Mouse (Mus musculus) CH12.LX (cell line): ENCODE measurements at regions not wholly inside any gene's neighbourhood (a gene's known extent, or its start where the extent isn't known, plus 50 kb on each side); places are given as distances from the start of the nearest gene placed in this dataset.

Source experiments
- DNase-seq: peaks from one replicate; pipeline ENCODE4 v3.0.0-alpha.2; 2013; ENCODE audit errors: extremely low read depth
- H3K27ac ChIP-seq: 2 replicates; pipeline ENCODE4 v1.5.1; 2012; ENCODE audit warnings: low read depth, mild to moderate bottlenecking, control low read depth, moderate library complexity; ENCODE audit not compliant: insufficient read depth
- H3K27me3 ChIP-seq: replicated peaks from 2 replicates; pipeline ENCODE3; 2012; ENCODE audit warnings: inconsistent platforms
- H3K36me3 ChIP-seq, 2 experiments: replicated peaks in 1 of 2; 2 replicates each; pipeline versions ENCODE3 to v1.6.1; 2012; ENCODE audit warnings: inconsistent platforms in 1 of 2, low read length in 1 of 2, mild to moderate bottlenecking in 1 of 2, mixed read lengths in 1 of 2, moderate library complexity in 1 of 2; ENCODE audit not compliant: control insufficient read depth in 1 of 2, insufficient read depth in 1 of 2
- H3K4me1 ChIP-seq, 2 experiments: 2 replicates each; pipeline ENCODE4 v1.6.1; 2012; ENCODE audit warnings: inconsistent platforms in 1 of 2, moderate library complexity in 1 of 2; ENCODE audit not compliant: insufficient read depth in 2 of 2, control insufficient read depth in 1 of 2
- H3K4me2 ChIP-seq: 2 replicates; pipeline ENCODE4 v1.6.1; 2012; ENCODE audit warnings: low read depth, mild to moderate bottlenecking, control low read depth; ENCODE audit not compliant: poor library complexity, insufficient read depth, severe bottlenecking
- H3K4me3 ChIP-seq, 3 experiments: fragments of 150-350 bp in 1 of 3; sonication (generic) in 1 of 3; replicated peaks in 1 of 3; 2 replicates each; pipeline versions ENCODE3 to v1.5.1; 2011 to 2012; ENCODE audit warnings: low read depth in 2 of 3, low read length in 2 of 3, mild to moderate bottlenecking in 2 of 3, moderate library complexity in 2 of 3, control low read depth in 1 of 3, improper control_type of control experiment in 1 of 3, inconsistent platforms in 1 of 3, mixed read lengths in 1 of 3; ENCODE audit not compliant: poor library complexity in 1 of 3
- H3K79me2 ChIP-seq: replicated peaks from 2 replicates; pipeline ENCODE4 v1.6.1; 2012; ENCODE audit warnings: mild to moderate bottlenecking, moderate library complexity; ENCODE audit not compliant: control insufficient read depth, poor library complexity, insufficient read depth, severe bottlenecking; ENCODE audit errors: extremely low read depth
- H3K9ac ChIP-seq: 2 replicates; pipeline ENCODE4 v1.6.1; 2012; ENCODE audit warnings: low read depth, mild to moderate bottlenecking, control low read depth, moderate library complexity; ENCODE audit not compliant: insufficient read depth
- H3K9me3 ChIP-seq: replicated peaks from 2 replicates; pipeline ENCODE3; 2012; ENCODE audit warnings: low read length, inconsistent platforms, mixed read lengths
- CHD1 ChIP-seq: IDR thresholded peaks from 2 replicates; pipeline ENCODE4 v1.6.1; 2012; ENCODE audit warnings: low read depth, low read length, improper control_type of control experiment, inconsistent platforms
- CHD2 ChIP-seq: IDR thresholded peaks from 2 replicates; pipeline ENCODE4 v1.6.1; 2011; ENCODE audit warnings: low read length, improper control_type of control experiment
- ELF1 ChIP-seq: IDR thresholded peaks from 2 replicates; pipeline ENCODE4 v1.6.1; 2014; ENCODE audit warnings: low read depth, mild to moderate bottlenecking, inconsistent platforms, low read length, improper control_type of control experiment
- ETS1 ChIP-seq: conservative IDR thresholded peaks from 2 replicates; pipeline ENCODE4 v1.6.1; 2012; ENCODE audit warnings: low read depth, mild to moderate bottlenecking, inconsistent platforms, low read length, improper control_type of control experiment, moderate library complexity
- GABPA ChIP-seq: IDR thresholded peaks from 2 replicates; pipeline ENCODE4 v1.6.1; 2012; ENCODE audit warnings: low read depth, low read length, improper control_type of control experiment, inconsistent platforms; ENCODE audit not compliant: insufficient replicate concordance
- HCFC1 ChIP-seq: IDR thresholded peaks from 2 replicates; pipeline ENCODE4 v1.6.1; 2012; ENCODE audit warnings: low read depth, mild to moderate bottlenecking, inconsistent platforms, low read length, improper control_type of control experiment
- IRF4 ChIP-seq: IDR thresholded peaks from 2 replicates; pipeline ENCODE4 v1.6.1; 2014; ENCODE audit warnings: low read depth, mild to moderate bottlenecking, inconsistent platforms, low read length, improper control_type of control experiment
- JUN ChIP-seq: IDR thresholded peaks from 2 replicates; pipeline ENCODE4 v1.6.1; 2011; ENCODE audit warnings: low read depth, mild to moderate bottlenecking, low read length, improper control_type of control experiment, moderate library complexity; ENCODE audit not compliant: insufficient read depth
- JUND ChIP-seq: conservative IDR thresholded peaks from 2 replicates; pipeline ENCODE4 v1.6.1; 2011; ENCODE audit warnings: low read depth, low read length, improper control_type of control experiment
- KAT2A ChIP-seq: IDR thresholded peaks from 2 replicates; pipeline ENCODE4 v1.6.1; 2012; ENCODE audit warnings: low read length, improper control_type of control experiment, inconsistent platforms; ENCODE audit not compliant: insufficient replicate concordance
- MAX ChIP-seq: IDR thresholded peaks from 2 replicates; pipeline ENCODE4 v1.6.1; 2011; ENCODE audit warnings: low read length, improper control_type of control experiment
- MAZ ChIP-seq: IDR thresholded peaks from 2 replicates; pipeline ENCODE4 v1.6.1; 2012; ENCODE audit warnings: low read depth, mild to moderate bottlenecking, inconsistent platforms, low read length, improper control_type of control experiment, moderate library complexity
- MEF2A ChIP-seq: IDR thresholded peaks from 2 replicates; pipeline ENCODE4 v1.6.1; 2014; ENCODE audit warnings: low read depth, mild to moderate bottlenecking, inconsistent platforms, low read length, improper control_type of control experiment, borderline replicate concordance
- MXI1 ChIP-seq: IDR thresholded peaks from 2 replicates; pipeline ENCODE4 v1.6.1; 2011; ENCODE audit warnings: mild to moderate bottlenecking, low read depth, low read length, improper control_type of control experiment
- MYC ChIP-seq: IDR thresholded peaks from 2 replicates; pipeline ENCODE4 v1.6.1; 2011; ENCODE audit warnings: low read depth, mild to moderate bottlenecking, improper control_type of control experiment, low read length
- POLR2A ChIP-seq: IDR thresholded peaks from 2 replicates; pipeline ENCODE4 v1.6.1; 2011; ENCODE audit warnings: low read depth, mild to moderate bottlenecking, improper control_type of control experiment, low read length
- RAD21 ChIP-seq: IDR thresholded peaks from 2 replicates; pipeline ENCODE4 v1.6.1; 2011; ENCODE audit warnings: low read depth, mild to moderate bottlenecking, low read length, improper control_type of control experiment, moderate library complexity
- RCOR1 ChIP-seq: conservative IDR thresholded peaks from 2 replicates; pipeline ENCODE4 v1.6.1; 2012; ENCODE audit warnings: low read depth, mild to moderate bottlenecking, inconsistent platforms, low read length, improper control_type of control experiment
- SIN3A ChIP-seq: IDR thresholded peaks from 2 replicates; pipeline ENCODE4 v1.6.1; 2012; ENCODE audit warnings: low read length, improper control_type of control experiment, inconsistent platforms
- SMC3 ChIP-seq: IDR thresholded peaks from 2 replicates; pipeline ENCODE4 v1.6.1; 2011; ENCODE audit warnings: low read depth, low read length, improper control_type of control experiment
- TCF12 ChIP-seq: IDR thresholded peaks from 2 replicates; pipeline ENCODE4 v1.6.1; 2014; ENCODE audit warnings: low read depth, mild to moderate bottlenecking, inconsistent platforms, low read length, improper control_type of control experiment
- UBTF ChIP-seq: IDR thresholded peaks from 2 replicates; pipeline ENCODE4 v1.6.1; 2012; ENCODE audit warnings: low read depth, mild to moderate bottlenecking, inconsistent platforms, low read length, improper control_type of control experiment, moderate library complexity
- USF1 ChIP-seq: IDR thresholded peaks from 2 replicates; pipeline ENCODE4 v1.6.1; 2014; ENCODE audit warnings: low read depth, mild to moderate bottlenecking, inconsistent platforms, low read length, improper control_type of control experiment
- USF2 ChIP-seq: conservative IDR thresholded peaks from 2 replicates; pipeline ENCODE4 v1.6.1; 2011; ENCODE audit warnings: low read depth, low read length, improper control_type of control experiment
- ZC3H11A ChIP-seq: IDR thresholded peaks from 2 replicates; pipeline ENCODE4 v1.6.1; 2012; ENCODE audit warnings: low read depth, mild to moderate bottlenecking, inconsistent platforms, low read length, improper control_type of control experiment
- ZNF384 ChIP-seq: IDR thresholded peaks from 2 replicates; pipeline ENCODE4 v1.6.1; 2012; ENCODE audit warnings: low read depth, low read length, improper control_type of control experiment, inconsistent platforms
- dilution Hi-C: fragments of 300-500 bp; cut with MboI; formaldehyde crosslinking; loops from 2 replicates; pipeline ENCODE4 v1.14.3; 2020; ENCODE audit warnings: low sequenced_read_pairs; ENCODE audit not compliant: extremely low pct_unique_long_range_greater_than_20kb, extremely low pct_ligation_motif_present
- in situ Hi-C: fragments of 300-500 bp; cut with MboI; formaldehyde crosslinking; loops from 3 replicates; pipeline ENCODE4 v1.14.3; 2019; ENCODE audit warnings: low sequenced_read_pairs, low pct_ligation_motif_present, low pct_unique_long_range_greater_than_20kb, mixed read lengths

DNA sequence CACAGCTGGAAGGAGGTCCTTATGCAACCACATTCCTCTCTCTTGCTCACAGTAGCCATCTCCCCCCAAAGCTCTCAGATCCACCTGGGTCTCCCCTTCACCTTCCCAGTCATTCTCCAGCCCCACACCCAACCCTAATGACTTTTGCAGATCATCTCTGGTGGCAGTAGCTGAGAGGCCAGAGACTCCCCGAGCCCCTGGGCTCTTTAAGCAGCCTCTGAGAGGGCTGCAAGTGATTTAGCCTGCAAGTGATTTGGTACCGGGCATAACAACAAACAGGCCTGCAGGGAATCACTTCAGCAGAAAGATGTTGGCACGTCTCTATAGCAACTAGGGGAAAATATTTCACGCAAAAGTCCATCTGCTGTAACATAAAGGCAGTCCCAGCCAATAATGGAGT lies 142.0 kb downstream of the Fgf18 start:
- in situ Hi-C loops (no loop called here), dilution Hi-C loops (no loop called here)
- Histone ChIP-seq H3K9me3 (no peaks in the 10 kb centered on the region), H3K4me2 (no peak overlapping the region), H3K27me3 (peaks cover 7% of the 10 kb centered on the region), H3K9ac (no peak overlapping the region), H3K4me3 (no peak overlapping the region), H3K36me3 (no peaks in the 10 kb centered on the region), H3K27ac (no peak overlapping the region), H3K79me2 (no peaks in the 10 kb centered on the region), H3K4me1 (no peaks in the 10 kb centered on the region)
- no peak for DNase-seq
- no peak for TF ChIP-seq ZC3H11A
- no peak for TF ChIP-seq GABPA
- TF ChIP-seq ETS1 = no peak
- no peak for TF ChIP-seq MAX
- no peak for TF ChIP-seq IRF4
- TF ChIP-seq CHD2 = no peak
- no peak for TF ChIP-seq SIN3A
- TF ChIP-seq SMC3 = no peak
- TF ChIP-seq JUND = no peak
- TF ChIP-seq, all 38 proteins: peak for 0

DNA sequence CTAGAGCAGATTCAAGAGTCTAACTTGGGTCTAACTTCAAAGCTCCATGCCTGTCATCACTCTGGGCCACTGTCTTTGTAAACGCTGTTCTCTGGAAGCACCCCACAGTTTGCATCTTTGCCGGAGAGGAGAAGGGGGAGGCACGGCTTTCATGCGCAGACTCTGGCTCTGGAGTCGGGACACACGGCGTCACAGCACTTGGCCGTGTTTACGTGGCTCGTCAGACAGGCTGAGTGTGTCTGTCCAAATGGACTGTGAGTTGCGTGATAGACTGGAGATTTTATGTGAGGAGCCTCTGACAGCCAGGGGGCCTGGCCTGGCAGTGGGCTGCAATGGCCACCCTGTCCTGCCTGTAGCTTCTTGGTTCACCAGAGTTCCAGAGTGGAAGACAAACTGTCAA lies 142.6 kb downstream of the Fgf18 start:
- Histone ChIP-seq H3K4me3 (no peak overlapping the region), H3K9me3 (no peaks in the 10 kb centered on the region), H3K27me3 (peaks cover 4% of the 10 kb centered on the region), H3K4me1 (peaks cover 3 to 4% of the 10 kb centered on the region in 2 experiments), H3K4me2 (no peak overlapping the region), H3K79me2 (no peaks in the 10 kb centered on the region), H3K36me3 (no peaks in the 10 kb centered on the region), H3K27ac (no peak overlapping the region), H3K9ac (no peak overlapping the region)
- no peak for DNase-seq
- dilution Hi-C loops (no loop called here), in situ Hi-C loops (no loop called here)
- TF ChIP-seq MEF2A (no peak), RAD21 (no peak), HCFC1 (no peak), MYC (no peak), ELF1 (no peak), SIN3A (no peak), IRF4 (no peak)

GRCm38 (mm10) chr11:32999684-33000255 lies 147.4 kb downstream of the Fgf18 start:
- H3K4me3 ChIP-seq = no peak overlapping the region
- H3K9ac ChIP-seq = no peak overlapping the region
- no peaks in the 10 kb centered on the region for H3K36me3 ChIP-seq
- H3K27me3 ChIP-seq = peaks cover 5% of the 10 kb centered on the region
- no peak overlapping the region for H3K4me2 ChIP-seq
- no peaks in the 10 kb centered on the region for H3K79me2 ChIP-seq
- H3K4me1 ChIP-seq = peaks cover 9 to 14% of the 10 kb centered on the region in 2 experiments
- no peaks in the 10 kb centered on the region for H3K9me3 ChIP-seq
- dilution Hi-C loops (no loop called here), in situ Hi-C loops (no loop called here)
- DNase-seq = peak; percentile 52
- no peak overlapping the region for H3K27ac ChIP-seq
- TF ChIP-seq USF1 (no peak), UBTF (no peak), MAZ (no peak), MAX (no peak), MXI1 (no peak), USF2 (no peak), SIN3A (no peak), KAT2A (no peak), IRF4 (no peak), RCOR1 (no peak), ZNF384 (no peak), CHD2 (no peak), JUN (no peak), POLR2A (no peak), GABPA (no peak), CHD1 (no peak), TCF12 (no peak)
